ENCODE assay signal across 10 mouse cellular contexts in genomic region chr11:106572958-106573357, GRCm38 (mm10). TPM values are rescaled to one million over a fixed set of nuclear protein-coding genes. Genes with fewer than 3 reads are reported as not detected.
DNase-seq lines count a peak whose midpoint lies in the region; ATAC-seq and TF ChIP-seq lines count a peak whose summit lies in the region.
"Had no signal": no experiment of that assay in that cellular context is flagged by ENCODE, and none has a peak within 500 bp of the region (broad histone marks: within the 10 kb centered on the region; RNA-seq: fewer than 3 reads in every experiment).

No protein-coding gene starts in this region.

- H3K9ac ChIP-seq in embryonic facial prominence, embryonic 13.5 days, result peak overlapping the region; percentile 1; the same call in 1 of the 2 replicates
- H3K9ac ChIP-seq in limb, embryonic 14.5 days (ENCODE audit: low read depth, low read length, severe bottlenecking), result no peak overlapping the region
- H3K9ac ChIP-seq: midbrain, embryonic 12.5 days had no signal

- no peak overlapping the region for H3K4me3 ChIP-seq in kidney, adult 2 months (ENCODE audit: insufficient read depth, low read depth, low read length)
- H3K4me3 ChIP-seq in E14TG2a.4 (replicated peaks; ENCODE audit: low read length), result peak overlapping the region; percentile 52
- H3K4me3 ChIP-seq in embryonic facial prominence, embryonic 13.5 days, result no peak overlapping the region
- H3K4me3 ChIP-seq in limb, embryonic 14.5 days (replicated peaks; ENCODE audit: low read length), result no peak overlapping the region
- H3K4me3 ChIP-seq: midbrain, embryonic 12.5 days had no signal

- TF ChIP-seq CTCF in kidney, adult 2 months (conservative IDR thresholded peaks at IDR 0.05; ENCODE audit: insufficient read depth, insufficient read length, low read depth, low read length), result no peak
- TF ChIP-seq CTCF in E14TG2a.4 (conservative IDR thresholded peaks at IDR 0.05; ENCODE audit: low read length), result no peak

- 0 out of 2 replicates have a peak overlapping the region, but pooled peaks have one; percentile 7 for H3K27ac ChIP-seq in kidney, adult 2 months (ENCODE audit: insufficient read depth, low read depth, low read length)
- H3K27ac ChIP-seq in embryonic facial prominence, embryonic 13.5 days, result peak overlapping the region; percentile 28; the same call in 1 of the 2 replicates
- H3K27ac ChIP-seq in limb, embryonic 14.5 days (replicated peaks; ENCODE audit: low read depth, low read length), result peak overlapping the region; percentile 55; the same call in 1 of the 2 replicates
- H3K27ac ChIP-seq: midbrain, embryonic 12.5 days had no signal

- WGBS in kidney, adult 2 months, result 58% methylated on average over 9 of the region's 9 CpGs
- 72% methylated on average over 9 of the region's 9 CpGs for WGBS in embryonic facial prominence, embryonic 13.5 days
- 49% methylated on average over 9 of the region's 9 CpGs for WGBS in limb, embryonic 14.5 days

- H3K4me1 ChIP-seq in kidney, adult 2 months (ENCODE audit: control insufficient read depth, insufficient read depth, low read length), result peaks cover 21% of the 10 kb centered on the region; the same call in 1 of the 2 replicates
- peaks cover 93% of the 10 kb centered on the region for H3K4me1 ChIP-seq in E14TG2a.4 (replicated peaks; ENCODE audit: low read depth, low read length)
- peaks cover 43% of the 10 kb centered on the region for H3K4me1 ChIP-seq in embryonic facial prominence, embryonic 13.5 days
- peaks cover 24% of the 10 kb centered on the region for H3K4me1 ChIP-seq in limb, embryonic 14.5 days (ENCODE audit: control insufficient read depth, insufficient read depth, low read length)

- no peak for ATAC-seq in embryonic facial prominence, embryonic 13.5 days (ENCODE audit: insufficient number of reproducible peaks, insufficient read depth, low FRiP score, low TSS enrichment, low read depth)
- ATAC-seq in limb, embryonic 14.5 days (ENCODE audit: low FRiP score, low read depth), result no peak
- no peak for ATAC-seq in monocyte, adult 5-6 weeks (replicated peaks; ENCODE audit: insufficient number of reproducible peaks, low FRiP score, low TSS enrichment, poor library complexity, severe bottlenecking)
- ATAC-seq: Patski had no signal

- H3K36me3 ChIP-seq in kidney, adult 2 months (ENCODE audit: control insufficient read depth, insufficient read depth, low read length), result no peaks in the 10 kb centered on the region
- peaks cover 6% of the 10 kb centered on the region for H3K36me3 ChIP-seq in E14TG2a.4 (ENCODE audit: insufficient read depth, low read length)
- H3K36me3 ChIP-seq in embryonic facial prominence, embryonic 13.5 days, result peaks cover 5% of the 10 kb centered on the region
- H3K36me3 ChIP-seq in limb, embryonic 14.5 days (ENCODE audit: control insufficient read depth, insufficient read depth, low read length), result peaks cover 4% of the 10 kb centered on the region; the same call in 1 of the 2 replicates

- no peak overlapping the region for H3K4me2 ChIP-seq in embryonic facial prominence, embryonic 13.5 days
- no peak overlapping the region for H3K4me2 ChIP-seq in limb, embryonic 14.5 days (replicated peaks; ENCODE audit: low read depth, low read length, severe bottlenecking)
- H3K4me2 ChIP-seq: midbrain, embryonic 12.5 days had no signal

- no peak for DNase-seq in kidney, adult 2 months
- no peak for DNase-seq in kidney, adult 8-10 months
- no peak for DNase-seq in limb, embryonic 14.5 days (ENCODE audit: low spot score)
- no peak for DNase-seq in layer of hippocampus, postnatal 25 days (ENCODE audit: extremely low spot score in 1 of 2, low spot score in 1 of 2)
- DNase-seq: thymus, adult 2 months had no signal

- H3K27me3 ChIP-seq in kidney, adult 2 months (replicated peaks; ENCODE audit: control insufficient read depth, insufficient read depth, low read length), result no peaks in the 10 kb centered on the region
- H3K27me3 ChIP-seq in E14TG2a.4 (ENCODE audit: insufficient read depth, low read length), result no peaks in the 10 kb centered on the region
- no peaks in the 10 kb centered on the region for H3K27me3 ChIP-seq in embryonic facial prominence, embryonic 13.5 days
- H3K27me3 ChIP-seq in limb, embryonic 14.5 days (ENCODE audit: control insufficient read depth, insufficient read depth, low read length), result no peaks in the 10 kb centered on the region
- H3K27me3 ChIP-seq: midbrain, embryonic 12.5 days; Patski had no signal

- no peak for TF ChIP-seq POLR2A in kidney, adult 2 months (IDR thresholded peaks at IDR 0.05; ENCODE audit: low read depth, low read length)
- TF ChIP-seq POLR2A in limb, embryonic 14.5 days (IDR thresholded peaks at IDR 0.05; ENCODE audit: borderline replicate concordance, extremely low read depth, insufficient read depth, insufficient read length), result no peak

- no peaks in the 10 kb centered on the region for H3K9me3 ChIP-seq in E14TG2a.4 (ENCODE audit: low read length)
- no peaks in the 10 kb centered on the region for H3K9me3 ChIP-seq in embryonic facial prominence, embryonic 13.5 days
- no peaks in the 10 kb centered on the region for H3K9me3 ChIP-seq in limb, embryonic 14.5 days (ENCODE audit: control insufficient read depth, low read length)
- H3K9me3 ChIP-seq: midbrain, embryonic 12.5 days had no signal

RNA-seq across cellular contexts. Expression of gene Tex2, which starts 40.3 kb away (rescaled TPM):
- polyA plus RNA-seq in kidney, adult 2 months (2012; rRNA removed), result 33.0 and 37.2 TPM in 2 replicates
- 8.7 and 8.9 TPM in 2 replicates for polyA plus RNA-seq in embryonic facial prominence, embryonic 13.5 days (2015; fragmentation: Nextera tagmentation; extraction: Ambion mirVana)
- polyA plus RNA-seq in limb, embryonic 14.5 days (2012; rRNA removed), result 8.0 and 8.7 TPM in 2 replicates
- 10.1 and 10.8 TPM in 2 replicates for polyA plus RNA-seq in limb, embryonic 14.5 days (2014; fragmentation: Nextera tagmentation; extraction: Ambion mirVana)
- 15.4 to 24.3 TPM (median 17.8 TPM) in 3 replicates for total RNA-seq in monocyte, adult 5-6 weeks (2017)
- total RNA-seq in layer of hippocampus, postnatal 25 days (2021), result 100 to 1,000 TPM; 129 to 144 TPM
